In the genomic region with DNA sequence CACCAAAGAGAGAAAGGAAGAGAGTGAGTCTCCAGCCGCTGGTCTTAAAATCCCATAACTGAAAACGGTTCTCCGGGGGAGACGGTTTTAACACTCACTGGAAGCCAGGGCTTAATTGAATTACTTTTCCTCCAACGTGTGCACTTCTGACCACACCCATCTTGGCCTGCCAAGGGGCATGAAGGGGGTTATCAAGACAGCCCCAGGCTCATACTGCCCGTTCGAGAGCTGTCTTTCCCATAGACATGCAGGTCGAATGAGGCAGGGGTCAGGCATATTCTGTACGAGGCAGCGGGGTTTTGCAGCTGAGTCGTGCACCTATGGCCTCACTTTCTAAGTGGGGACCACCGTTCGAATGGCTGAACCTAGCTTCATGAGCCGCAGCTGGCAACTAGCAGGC, we compare ENCODE assay signal across 15 mouse cellular contexts.
"Had no signal": no experiment of that assay in that cellular context is flagged by ENCODE, and none has a peak within 500 bp of the region (broad histone marks: within the 10 kb centered on the region; RNA-seq: fewer than 3 reads in every experiment).

No protein-coding gene starts in this region.

- H3K27me3 ChIP-seq: limb, embryonic 15.5 days had no signal

- H3K4me2 ChIP-seq: limb, embryonic 15.5 days; liver, embryonic 12.5 days; lung, embryonic 14.5 days had no signal

- H3K4me3 ChIP-seq: limb, embryonic 15.5 days; liver, embryonic 12.5 days; midbrain, embryonic 10.5 days had no signal

- H3K27ac ChIP-seq: limb, embryonic 15.5 days; liver, embryonic 12.5 days; midbrain, embryonic 10.5 days had no signal

- DNase-seq: kidney, adult 8-10 months; kidney, postnatal 36 days; layer of hippocampus, adult 9-11 months; layer of hippocampus, postnatal 36 days; lung, embryonic 14.5 days; lung, postnatal 10 days; lung, postnatal 4 days; retina, postnatal 1 day; right cerebral cortex, postnatal 4 days; spleen, adult 18-20 months; thymus, adult 18-20 months; thymus, postnatal 14 days had no signal

- H3K36me3 ChIP-seq: limb, embryonic 15.5 days; liver, embryonic 12.5 days; midbrain, embryonic 10.5 days had no signal

- H3K9me3 ChIP-seq: limb, embryonic 15.5 days; liver, embryonic 12.5 days; midbrain, embryonic 10.5 days had no signal

- ATAC-seq: liver, embryonic 12.5 days had no signal

- H3K9ac ChIP-seq: limb, embryonic 15.5 days; liver, embryonic 12.5 days; lung, embryonic 14.5 days had no signal

- H3K4me1 ChIP-seq: limb, embryonic 15.5 days had no signal
